Mouse (Mus musculus) ovary, adult 2 months (tissue): ENCODE measurements around the gene Arhgap25. TPM values are rescaled to one million over a fixed set of nuclear protein-coding genes. Genes with fewer than 3 reads are reported as not detected.

ENCODE experiments used
- polyA plus RNA-seq: library from polyadenylated mRNA; depleted of rRNA; stranded (reverse); fragments of >200 nt; gene quantifications from 2 replicates; pipeline ENCODE4 v1.2.3, GENCODE M21; 2012; rRNA removed

The Arhgap25 gene
- polyA plus RNA-seq, result 1.0 and 1.3 TPM in 2 replicates

DNA sequence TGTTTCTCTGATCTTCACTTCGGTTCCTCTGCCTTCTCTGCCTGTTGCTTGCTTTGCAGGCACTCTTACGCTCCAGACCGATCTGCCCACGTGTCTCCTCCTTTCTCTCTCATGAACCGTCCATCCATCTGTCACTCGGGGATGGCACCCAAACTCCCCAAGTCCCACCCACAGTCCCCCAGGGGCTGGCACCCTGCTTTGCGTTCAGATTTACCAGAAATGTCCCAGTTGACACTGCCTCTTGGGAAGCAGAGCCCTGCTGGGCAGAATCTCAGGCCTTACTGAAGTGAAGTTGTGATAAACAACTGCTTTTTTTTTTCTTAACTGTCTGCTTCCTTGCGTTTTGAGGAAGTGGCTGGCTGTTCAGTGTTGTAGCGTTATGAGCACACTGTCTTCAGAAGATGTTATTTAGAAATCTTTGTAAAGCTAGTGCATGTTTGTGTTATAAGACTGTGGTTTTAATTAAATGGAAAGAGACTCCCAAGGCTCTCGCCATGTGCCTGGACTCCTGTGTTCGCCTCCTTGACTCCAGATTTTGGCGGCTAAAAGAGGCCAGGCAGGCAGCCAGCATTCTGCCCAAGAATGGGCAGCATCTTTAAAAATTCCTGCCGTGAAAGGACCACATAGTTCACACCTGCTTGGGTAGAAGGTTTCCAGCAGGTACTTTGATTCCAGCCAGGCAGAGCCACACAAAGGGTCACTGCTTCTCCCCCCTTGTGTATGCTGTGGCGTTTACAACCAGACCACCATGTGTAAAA, at the start of gene Arhgap25:
Gene Arhgap25 (minus strand): TSS at position 307 of the 758 bp plus-strand sequence.

DNA sequence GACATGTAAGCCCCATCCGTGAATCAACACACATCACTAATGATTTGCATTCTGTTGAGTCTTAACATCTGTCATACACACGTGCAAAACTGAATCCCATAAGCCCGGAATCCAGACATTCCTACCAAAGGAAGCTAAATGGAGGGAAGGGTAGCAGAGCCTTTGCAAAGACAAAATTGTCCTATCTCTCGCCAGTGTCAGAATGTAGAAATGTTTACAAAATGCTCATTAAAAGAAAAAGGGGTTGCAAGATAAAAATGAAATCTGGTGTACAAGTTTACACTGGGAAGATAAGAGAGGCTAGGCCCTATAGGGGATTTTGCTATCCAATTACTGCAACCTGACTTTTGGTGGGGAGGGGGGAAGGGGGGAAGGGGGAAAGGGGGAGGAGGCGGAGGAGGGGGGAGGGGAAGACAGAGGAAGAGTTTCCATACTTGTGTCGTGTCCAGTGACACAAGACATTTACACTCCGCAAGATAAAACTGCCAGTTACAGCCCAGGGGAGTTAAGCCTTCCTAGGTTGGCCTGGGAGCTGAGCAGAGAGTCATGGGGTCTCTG, 104.5 kb downstream of the Arhgap25 start, which contains the start of gene Bmp10:
Gene Bmp10 (plus strand): TSS at position 508 of the 558 bp plus-strand sequence.

Other genes with a start within 250 kb of the Arhgap25 start
- gene Antxr1, start 197.4 kb downstream of the Arhgap25 start, polyA plus RNA-seq, result 24.2 and 28.3 TPM in 2 replicates
- gene Gkn1, start 182.3 kb downstream of the Arhgap25 start, polyA plus RNA-seq, result 0.94 and 3.6 TPM in 2 replicates
- 1.4 TPM in 1 of 2 replicates, not detected in the other for gene Gkn2, start 159.9 kb downstream of the Arhgap25 start, polyA plus RNA-seq
- gene Gkn3, start 144.3 kb downstream of the Arhgap25 start, polyA plus RNA-seq, result 2.4 and 2.6 TPM in 2 replicates
- not detected in 2 replicates for gene Bmp10, start 104.3 kb downstream of the Arhgap25 start, polyA plus RNA-seq
- gene Prokr1, start 57.5 kb upstream of the Arhgap25 start, polyA plus RNA-seq, result 1.5 and 1.8 TPM in 2 replicates
- gene Aplf, start 138.9 kb upstream of the Arhgap25 start, polyA plus RNA-seq, result 5.7 and 6.5 TPM in 2 replicates
- 6.9 and 8.8 TPM in 2 replicates for gene Efcc1, start 197.6 kb upstream of the Arhgap25 start, polyA plus RNA-seq
- gene Gp9, start 244.8 kb upstream of the Arhgap25 start, polyA plus RNA-seq, result 0.33 and 0.38 TPM in 2 replicates